Mouse (Mus musculus) mature B cell (primary cell): ENCODE measurements around the gene Phox2a.

ENCODE experiments used
- in situ Hi-C: fragments of 300-500 bp; cut with MboI; formaldehyde crosslinking; loops from 2 replicates; pipeline ENCODE4 v1.14.3; 2019

Gene Phox2a

GRCm38 (mm10) chr7:101837606-101838471 lies 19.7 kb downstream of the Phox2a start, which contains the start of gene Inppl1:
Gene Inppl1, minus strand, starts transcription at chr7:101838229.
- in situ Hi-C loops: no loop called here

- in situ Hi-C loops: no loop called here
These were observed 26.1 kb downstream of the Phox2a start for GRCm38 (mm10) chr7:101844186-101844585.

- in situ Hi-C loops: no loop called here
These were observed 29.8 kb downstream of the Phox2a start for GRCm38 (mm10) chr7:101847934-101848333.

- in situ Hi-C loops: no loop called here
These were observed 33.6 kb downstream of the Phox2a start for GRCm38 (mm10) chr7:101851689-101852088.

GRCm38 (mm10) chr7:101852846-101853245 lies 34.7 kb downstream of the Phox2a start:
- in situ Hi-C loops: no loop called here

- in situ Hi-C loops: no loop called here
These were observed 35.7 kb downstream of the Phox2a start for GRCm38 (mm10) chr7:101853816-101854215.

GRCm38 (mm10) chr7:101857094-101857493 lies 39.0 kb downstream of the Phox2a start, which contains the start of gene Folr2:
Gene Folr2, minus strand, starts transcription at chr7:101857194.
- in situ Hi-C loops: no loop called here

- in situ Hi-C loops: no loop called here
These were observed 40.2 kb downstream of the Phox2a start for GRCm38 (mm10) chr7:101858362-101858761.

GRCm38 (mm10) chr7:101860978-101861377 lies 42.9 kb downstream of the Phox2a start:
- in situ Hi-C loops: no loop called here

GRCm38 (mm10) chr7:101862291-101862690 lies 44.2 kb downstream of the Phox2a start:
- in situ Hi-C loops: no loop called here

GRCm38 (mm10) chr7:101863415-101863814 lies 45.3 kb downstream of the Phox2a start, which contains the start of gene Anapc15:
Gene Anapc15, plus strand, starts transcription at chr7:101863715.
- in situ Hi-C loops: no loop called here

- in situ Hi-C loops: no loop called here
These were observed 48.6 kb downstream of the Phox2a start for GRCm38 (mm10) chr7:101866491-101867265.

- in situ Hi-C loops: no loop called here
These were observed 49.4 kb downstream of the Phox2a start for GRCm38 (mm10) chr7:101867482-101867881.

- in situ Hi-C loops: no loop called here
These were observed 50.4 kb downstream of the Phox2a start for GRCm38 (mm10) chr7:101868241-101869162.

- in situ Hi-C loops: no loop called here
These were observed 51.0 kb downstream of the Phox2a start for GRCm38 (mm10) chr7:101869163-101869500.

- in situ Hi-C loops: no loop called here
These were observed 52.5 kb downstream of the Phox2a start, which contains the start of gene Folr1 for GRCm38 (mm10) chr7:101870629-101871028. Gene Folr1, minus strand, starts transcription at chr7:101870788.

GRCm38 (mm10) chr7:101871296-101871695 lies 53.2 kb downstream of the Phox2a start:
- in situ Hi-C loops: no loop called here
